28 mouse cellular contexts compared by ENCODE assay signal in genomic region chr15:62057449-62057848, GRCm38 (mm10).
DNase-seq lines count a peak whose midpoint lies in the region; ATAC-seq and TF ChIP-seq lines count a peak whose summit lies in the region.
"Had no signal": no experiment of that assay in that cellular context is flagged by ENCODE, and none has a peak within 500 bp of the region (broad histone marks: within the 10 kb centered on the region; RNA-seq: fewer than 3 reads in every experiment).

No protein-coding gene starts in this region.

- 75% methylated on average over 2 of the region's 2 CpGs for WGBS in liver, embryonic 15.5 days (ENCODE audit: insufficient replicate concordance)
- WGBS in liver, embryonic 12.5 days (ENCODE audit: insufficient replicate concordance), result 78% methylated on average over 2 of the region's 2 CpGs
- WGBS in small intestine, adult 2 months, result 85% methylated on average over 2 of the region's 2 CpGs

- no peaks in the 10 kb centered on the region for H3K9me3 ChIP-seq in liver, embryonic 15.5 days (replicated peaks)
- H3K9me3 ChIP-seq in liver, embryonic 12.5 days (replicated peaks), result no peaks in the 10 kb centered on the region
- no peaks in the 10 kb centered on the region for H3K9me3 ChIP-seq in CH12.LX (replicated peaks; ENCODE audit: low read length)
- H3K9me3 ChIP-seq: embryonic facial prominence, embryonic 12.5 days; hindbrain, embryonic 13.5 days; limb, embryonic 10.5 days; midbrain, embryonic 10.5 days had no signal

- peaks cover 98% of the 10 kb centered on the region for H3K79me2 ChIP-seq in CH12.LX (replicated peaks; ENCODE audit: control insufficient read depth, extremely low read depth, insufficient read depth, poor library complexity, severe bottlenecking)

- dilution Hi-C loops in CH12.LX (cut with MboI; ENCODE audit: extremely low pct_ligation_motif_present, extremely low pct_unique_long_range_greater_than_20kb, low sequenced_read_pairs), result no loop called here

- TF ChIP-seq EP300 in CH12.LX (IDR thresholded peaks at IDR 0.05; ENCODE audit: low read length), result peak; percentile 88

- H3K27me3 ChIP-seq in liver, embryonic 15.5 days, result no peaks in the 10 kb centered on the region
- no peaks in the 10 kb centered on the region for H3K27me3 ChIP-seq in liver, embryonic 12.5 days (replicated peaks)
- H3K27me3 ChIP-seq in CH12.LX (replicated peaks), result no peaks in the 10 kb centered on the region
- H3K27me3 ChIP-seq in small intestine, adult 2 months (ENCODE audit: control insufficient read depth, insufficient read depth, low read length), result no peaks in the 10 kb centered on the region
- H3K27me3 ChIP-seq: embryonic facial prominence, embryonic 12.5 days; hindbrain, embryonic 13.5 days; Patski had no signal

- peak; percentile 31; the same call in 1 of the 2 replicates for ATAC-seq in liver, embryonic 15.5 days (ENCODE audit: insufficient read depth)
- ATAC-seq in liver, embryonic 12.5 days, result no peak
- ATAC-seq: activated CD4-positive, CD25-positive, alpha-beta regulatory T cell, adult 4 months; forebrain, embryonic 14.5 days; inflammation-experienced regulatory T-cells, adult 6 months; Patski had no signal

- no peak overlapping the region for H3K4me3 ChIP-seq in liver, embryonic 15.5 days (replicated peaks)
- H3K4me3 ChIP-seq in liver, embryonic 12.5 days, result no peak overlapping the region
- no peak overlapping the region for H3K4me3 ChIP-seq in CH12.LX (replicated peaks in 1 of 3; ENCODE audit: low read depth in 2 of 3, low read length in 2 of 3, poor library complexity in 1 of 3)
- no peak overlapping the region for H3K4me3 ChIP-seq in brown adipose tissue, adult 24 weeks (ENCODE audit: insufficient read depth, low read depth, low read length)
- H3K4me3 ChIP-seq in small intestine, adult 2 months (ENCODE audit: low read depth, low read length), result no peak overlapping the region
- H3K4me3 ChIP-seq: embryonic facial prominence, embryonic 12.5 days; erythroblast, embryonic 14.5 days; hindbrain, embryonic 13.5 days; layer of hippocampus, adult 2 months; limb, embryonic 10.5 days; midbrain, embryonic 10.5 days had no signal

- peak; percentile 0; the same call in 1 of the 2 replicates for TF ChIP-seq RAD21 in CH12.LX (IDR thresholded peaks at IDR 0.05; ENCODE audit: low read depth, low read length)

- peaks cover 19% of the 10 kb centered on the region for H3K4me1 ChIP-seq in liver, embryonic 15.5 days (replicated peaks)
- peaks cover 54% of the 10 kb centered on the region for H3K4me1 ChIP-seq in liver, embryonic 12.5 days
- H3K4me1 ChIP-seq in CH12.LX (ENCODE audit: control insufficient read depth in 1 of 2, insufficient read depth in 2 of 2), result peaks cover 16 to 85% of the 10 kb centered on the region in 2 experiments
- H3K4me1 ChIP-seq in brown adipose tissue, adult 24 weeks (ENCODE audit: control insufficient read depth, insufficient read depth, insufficient read length, low read length), result peaks cover 24% of the 10 kb centered on the region
- peaks cover 3% of the 10 kb centered on the region; the same call in 1 of the 2 replicates for H3K4me1 ChIP-seq in small intestine, adult 2 months (ENCODE audit: control insufficient read depth, insufficient read depth, insufficient read length, low read length)
- H3K4me1 ChIP-seq: hindbrain, embryonic 13.5 days; midbrain, embryonic 10.5 days had no signal

- H3K9ac ChIP-seq in liver, embryonic 15.5 days, result no peak overlapping the region
- H3K9ac ChIP-seq in liver, embryonic 12.5 days, result no peak overlapping the region
- H3K9ac ChIP-seq in CH12.LX (ENCODE audit: insufficient read depth, low read depth), result no peak overlapping the region
- H3K9ac ChIP-seq: embryonic facial prominence, embryonic 12.5 days; hindbrain, embryonic 13.5 days; liver, embryonic 14.5 days had no signal

- peak; percentile 26; the same call in 1 of the 2 replicates for TF ChIP-seq POLR2A in CH12.LX (IDR thresholded peaks at IDR 0.05; ENCODE audit: low read depth, low read length)
- no peak for TF ChIP-seq POLR2A in small intestine, adult 2 months (IDR thresholded peaks at IDR 0.05; ENCODE audit: low read depth, low read length)

- no peak overlapping the region for H3K27ac ChIP-seq in liver, embryonic 15.5 days (replicated peaks)
- no peak overlapping the region for H3K27ac ChIP-seq in liver, embryonic 12.5 days
- H3K27ac ChIP-seq in CH12.LX (ENCODE audit: insufficient read depth, low read depth), result no peak overlapping the region
- H3K27ac ChIP-seq in brown adipose tissue, adult 24 weeks (replicated peaks; ENCODE audit: low read depth, low read length), result peak overlapping the region; percentile 70
- H3K27ac ChIP-seq in small intestine, adult 2 months (ENCODE audit: insufficient read depth, low read depth, low read length), result 0 out of 2 replicates have a peak overlapping the region, but pooled peaks have one; percentile 34
- H3K27ac ChIP-seq: embryonic facial prominence, embryonic 12.5 days; hindbrain, embryonic 13.5 days; limb, embryonic 10.5 days; liver, embryonic 14.5 days; midbrain, embryonic 10.5 days had no signal

- DNase-seq in CH12.LX (ENCODE audit: extremely low read depth), result peak; percentile 83
- DNase-seq in adrenal gland, postnatal 36 days, result no peak
- DNase-seq in thymus, postnatal 0 days (ENCODE audit: low spot score), result no peak
- DNase-seq: adrenal gland, postnatal 14 days; cerebellum, adult 8-10 months; gastrocnemius, postnatal 25 days; heart, postnatal 14 days; kidney, adult 8-10 months; kidney, postnatal 14 days; lung, postnatal 14 days; retina, postnatal 1 day; thymus, postnatal 4 days had no signal

- TF ChIP-seq CTCF in CH12.LX (conservative IDR thresholded peaks at IDR 0.05 in 1 of 2, IDR thresholded peaks at IDR 0.05 in 1 of 2; ENCODE audit: low read depth in 2 of 2, low read length in 2 of 2), result no peak
- no peak for TF ChIP-seq CTCF in small intestine, adult 2 months (IDR thresholded peaks at IDR 0.05; ENCODE audit: extremely low read depth, insufficient read length, insufficient replicate concordance, low read depth, low read length)

- H3K36me3 ChIP-seq in liver, embryonic 15.5 days (replicated peaks), result no peaks in the 10 kb centered on the region
- H3K36me3 ChIP-seq in liver, embryonic 12.5 days, result peaks cover 25% of the 10 kb centered on the region
- H3K36me3 ChIP-seq in CH12.LX (replicated peaks in 1 of 2; ENCODE audit: control insufficient read depth in 1 of 2, insufficient read depth in 1 of 2, low read length in 1 of 2), result peaks cover 63 to 91% of the 10 kb centered on the region in 2 experiments
- H3K36me3 ChIP-seq in small intestine, adult 2 months (ENCODE audit: control insufficient read depth, insufficient read depth, low read length), result no peaks in the 10 kb centered on the region
- H3K36me3 ChIP-seq: embryonic facial prominence, embryonic 12.5 days; hindbrain, embryonic 13.5 days; limb, embryonic 10.5 days; midbrain, embryonic 10.5 days had no signal

- in situ Hi-C loops in CH12.LX (cut with MboI; ENCODE audit: low pct_ligation_motif_present, low pct_unique_long_range_greater_than_20kb, low sequenced_read_pairs), result no loop called here

- H3K4me2 ChIP-seq in liver, embryonic 15.5 days, result no peak overlapping the region
- H3K4me2 ChIP-seq in liver, embryonic 12.5 days, result no peak overlapping the region
- no peak overlapping the region; the same call in 1 of the 2 replicates for H3K4me2 ChIP-seq in CH12.LX (ENCODE audit: insufficient read depth, low read depth, poor library complexity, severe bottlenecking)
- H3K4me2 ChIP-seq: embryonic facial prominence, embryonic 12.5 days; heart, embryonic 11.5 days; hindbrain, embryonic 13.5 days had no signal

TF ChIP-seq in CH12.LX, 34 proteins besides CTCF, POLR2A, EP300 and RAD21:
- peak; percentile 79 for TF ChIP-seq ETS1 (conservative IDR thresholded peaks at IDR 0.05; ENCODE audit: low read depth, low read length)
- TF ChIP-seq MYC (IDR thresholded peaks at IDR 0.05; ENCODE audit: low read depth, low read length), result 0 out of 2 replicates have a peak, but pooled peaks have one; percentile 50
- TF ChIP-seq ZNF384 (IDR thresholded peaks at IDR 0.05; ENCODE audit: low read depth, low read length), result peak; percentile 93
- TF ChIP-seq JUN (IDR thresholded peaks at IDR 0.05; ENCODE audit: insufficient read depth, low read depth, low read length), result peak; percentile 37; the same call in 1 of the 2 replicates
- TF ChIP-seq KAT2A (IDR thresholded peaks at IDR 0.05; ENCODE audit: insufficient replicate concordance, low read length), result no peak
- TF ChIP-seq JUND (conservative IDR thresholded peaks at IDR 0.05; ENCODE audit: low read depth, low read length), result peak; percentile 33; the same call in 1 of the 2 replicates
- peak; percentile 69; the same call in 1 of the 2 replicates for TF ChIP-seq MEF2A (IDR thresholded peaks at IDR 0.05; ENCODE audit: borderline replicate concordance, low read depth, low read length)
- no peak for TF ChIP-seq SIN3A (IDR thresholded peaks at IDR 0.05; ENCODE audit: low read length)
- TF ChIP-seq IRF4 (IDR thresholded peaks at IDR 0.05; ENCODE audit: low read depth, low read length), result peak; percentile 85

Comparison
In these comparisons a context has a peak if more than half of its experiments do, and no peak if none do; other contexts are left out.
1. H3K27ac ChIP-seq: peak in brown adipose tissue, adult 24 weeks (single experiment) and small intestine, adult 2 months (single experiment); none in liver, embryonic 15.5 days (single experiment), liver, embryonic 12.5 days (single experiment) and CH12.LX (single experiment).